Mouse (Mus musculus) thymus, adult 18-20 months (tissue): ENCODE data around the gene Ndufaf3.

Experiments used
- DNase-seq, 2 experiments: peaks; one replicate each; pipeline ENCODE4 v3.0.0; 2022; ENCODE audit warnings: mixed read lengths in 2 of 2

Ndufaf3 gene

GRCm38 (mm10) chr9:108572321-108572720 is 5.1 kb upstream of the Ndufaf3 start:
- no peak for DNase-seq

GRCm38 (mm10) chr9:108571401-108571973 is 4.3 kb upstream of the Ndufaf3 start:
- DNase-seq, result no peak

- peak; percentile 77 to 82 for DNase-seq
Measured at GRCm38 (mm10) chr9:108570207-108570896, 3.1 kb upstream of the Ndufaf3 start.

- peak; percentile 85 to 88 for DNase-seq
Measured at GRCm38 (mm10) chr9:108569381-108570206, 2.4 kb upstream of the Ndufaf3 start, which contains the start of gene Dalrd3. Gene Dalrd3, plus strand, starts transcription at chr9:108569886.

- peak in 1 of 2 experiments; percentile 19 for DNase-seq
Measured at GRCm38 (mm10) chr9:108568511-108568921, 1.3 kb upstream of the Ndufaf3 start.

- peak in 1 of 2 experiments; percentile 21 for DNase-seq
Measured at GRCm38 (mm10) chr9:108567931-108568419, 741 bp upstream of the Ndufaf3 start.

- DNase-seq, result no peak
Measured at GRCm38 (mm10) chr9:108565881-108566814, 1.1 kb downstream of the Ndufaf3 start.

- DNase-seq, result no peak
Measured at GRCm38 (mm10) chr9:108564131-108564530, 3.1 kb downstream of the Ndufaf3 start.

- no peak for DNase-seq
Measured at GRCm38 (mm10) chr9:108563671-108564070, 3.6 kb downstream of the Ndufaf3 start.

- DNase-seq, result peak; percentile 89 to 92
Measured at GRCm38 (mm10) chr9:108560227-108560841, 6.9 kb downstream of the Ndufaf3 start, which contains the start of gene Impdh2. Gene Impdh2, plus strand, starts transcription at chr9:108560286.

- no peak for DNase-seq
Measured at GRCm38 (mm10) chr9:108559169-108559568, 8.1 kb downstream of the Ndufaf3 start.

GRCm38 (mm10) chr9:108546875-108547274 is 20.4 kb downstream of the Ndufaf3 start:
- no peak for DNase-seq

- no peak for DNase-seq
Measured at GRCm38 (mm10) chr9:108545986-108546385, 21.2 kb downstream of the Ndufaf3 start.

GRCm38 (mm10) chr9:108540846-108541245 is 26.4 kb downstream of the Ndufaf3 start:
- DNase-seq, result no peak

GRCm38 (mm10) chr9:108531496-108531895 is 35.7 kb downstream of the Ndufaf3 start:
- DNase-seq, result no peak

- no peak for DNase-seq
Measured at GRCm38 (mm10) chr9:108530954-108531353, 36.3 kb downstream of the Ndufaf3 start.

- DNase-seq, result no peak
Measured at GRCm38 (mm10) chr9:108525400-108525799, 41.8 kb downstream of the Ndufaf3 start.

- DNase-seq, result no peak
Measured at GRCm38 (mm10) chr9:108523341-108523740, 43.9 kb downstream of the Ndufaf3 start.

- no peak for DNase-seq
Measured at GRCm38 (mm10) chr9:108521604-108522003, 45.6 kb downstream of the Ndufaf3 start.

- no peak for DNase-seq
Measured at GRCm38 (mm10) chr9:108517931-108518332, 49.3 kb downstream of the Ndufaf3 start.

GRCm38 (mm10) chr9:108517253-108517930 is 49.8 kb downstream of the Ndufaf3 start:
- peak; percentile 72 to 78 for DNase-seq
